Comparison of ENCODE assay signal across 22 mouse cellular contexts in genomic region chr17:5943053-5943452, GRCm38 (mm10). TPM values are rescaled to one million over a fixed set of nuclear protein-coding genes. Genes with fewer than 3 reads are reported as not detected.
DNase-seq lines count a peak whose midpoint lies in the region; ATAC-seq and TF ChIP-seq lines count a peak whose summit lies in the region.
"Had no signal": no experiment of that assay in that cellular context is flagged by ENCODE, and none has a peak within 500 bp of the region (broad histone marks: within the 10 kb centered on the region; RNA-seq: fewer than 3 reads in every experiment).

No protein-coding gene starts in this region.

- DNase-seq in heart, adult 2 months, result no peak
- DNase-seq in heart, postnatal 25 days (ENCODE audit: low spot score), result no peak
- no peak for DNase-seq in lung, embryonic 14.5 days
- no peak for DNase-seq in lung, postnatal 10 days
- no peak for DNase-seq in MEL (ENCODE audit: low read depth, low spot score)
- DNase-seq: adrenal gland, postnatal 25 days; cerebellum, adult 18-20 months; cerebellum, postnatal 10 days; gastrocnemius, postnatal 25 days; kidney, adult 9 months; left cerebral cortex, postnatal 4 days; liver, postnatal 0 days; spleen, adult 18-20 months had no signal

- ATAC-seq in lung, embryonic 14.5 days (ENCODE audit: insufficient read depth), result no peak
- ATAC-seq in stomach, embryonic 16.5 days (ENCODE audit: insufficient read depth, low FRiP score), result no peak
- ATAC-seq in erythroid progenitor cell, adult 5-6 weeks (replicated peaks; ENCODE audit: low FRiP score, poor library complexity, severe bottlenecking), result no peak
- ATAC-seq: forebrain, embryonic 13.5 days; inflammation-experienced regulatory T-cells, adult 6 months; liver, embryonic 12.5 days; liver, postnatal 0 days; midbrain, embryonic 13.5 days had no signal

- no peak for TF ChIP-seq CTCF in heart, adult 2 months (IDR thresholded peaks at IDR 0.05)
- no peak for TF ChIP-seq CTCF in lung, embryonic 14.5 days (IDR thresholded peaks at IDR 0.05; ENCODE audit: low read depth)
- no peak for TF ChIP-seq CTCF in MEL (IDR thresholded peaks at IDR 0.05 in 2 of 3, conservative IDR thresholded peaks at IDR 0.05 in 1 of 3; ENCODE audit: control insufficient read depth in 1 of 3, insufficient read depth in 1 of 3, low read depth in 2 of 3, low read length in 3 of 3, poor library complexity in 1 of 3, severe bottlenecking in 1 of 3)

- peak overlapping the region; percentile 82 for H3K4me2 ChIP-seq in lung, embryonic 14.5 days
- H3K4me2 ChIP-seq in stomach, embryonic 16.5 days (ENCODE audit: low read depth, low read length), result peak overlapping the region; percentile 78; the same call in 1 of the 2 replicates
- H3K4me2 ChIP-seq: forebrain, embryonic 13.5 days; hindbrain, embryonic 15.5 days; liver, embryonic 12.5 days; midbrain, embryonic 13.5 days had no signal

- H3K9me3 ChIP-seq in lung, embryonic 14.5 days (ENCODE audit: low read depth, low read length), result no peaks in the 10 kb centered on the region
- H3K9me3 ChIP-seq in MEL (replicated peaks; ENCODE audit: insufficient read depth, low read length), result no peaks in the 10 kb centered on the region
- H3K9me3 ChIP-seq in stomach, embryonic 16.5 days (replicated peaks; ENCODE audit: control insufficient read depth, low read length), result no peaks in the 10 kb centered on the region
- H3K9me3 ChIP-seq: forebrain, embryonic 13.5 days; heart, embryonic 12.5 days; hindbrain, embryonic 10.5 days; hindbrain, embryonic 15.5 days; liver, embryonic 12.5 days; midbrain, embryonic 13.5 days had no signal

- no peak overlapping the region for H3K4me3 ChIP-seq in heart, adult 2 months
- no peak overlapping the region for H3K4me3 ChIP-seq in lung, embryonic 14.5 days (ENCODE audit: low read depth, low read length)
- no peak overlapping the region for H3K4me3 ChIP-seq in MEL (ENCODE audit: control insufficient read depth in 1 of 2, insufficient read depth in 1 of 2, low read depth in 2 of 2, low read length in 2 of 2)
- H3K4me3 ChIP-seq in stomach, embryonic 16.5 days (replicated peaks; ENCODE audit: low read length), result no peak overlapping the region
- H3K4me3 ChIP-seq: forebrain, embryonic 13.5 days; hindbrain, embryonic 10.5 days; hindbrain, embryonic 15.5 days; liver, embryonic 12.5 days; midbrain, embryonic 13.5 days had no signal

- H3K4me1 ChIP-seq in heart, adult 2 months (ENCODE audit: control insufficient read depth, insufficient read depth, low read length), result peaks cover 5% of the 10 kb centered on the region
- 0 out of 2 replicates have a peak, but pooled peaks cover 5% of the 10 kb centered on the region for H3K4me1 ChIP-seq in lung, embryonic 14.5 days (ENCODE audit: insufficient read depth)
- peaks cover 10% of the 10 kb centered on the region in 2 experiments for H3K4me1 ChIP-seq in MEL (ENCODE audit: control insufficient read depth in 1 of 2, insufficient read depth in 2 of 2, low read length in 2 of 2)
- peaks cover 14% of the 10 kb centered on the region for H3K4me1 ChIP-seq in stomach, embryonic 16.5 days (ENCODE audit: control insufficient read depth, insufficient read depth, low read length)

- TF ChIP-seq EP300 in heart, adult 2 months (IDR thresholded peaks at IDR 0.05; ENCODE audit: insufficient read depth, low read depth, low read length), result no peak
- TF ChIP-seq EP300 in MEL (IDR thresholded peaks at IDR 0.05; ENCODE audit: low read depth in 1 of 2, low read length in 2 of 2), result no peak

- no peak for TF ChIP-seq POLR2A in heart, adult 2 months (IDR thresholded peaks at IDR 0.05; ENCODE audit: insufficient read depth, low read depth, low read length)
- no peak for TF ChIP-seq POLR2A in MEL (IDR thresholded peaks at IDR 0.05; ENCODE audit: control insufficient read depth in 1 of 2, insufficient read depth in 1 of 2, low read depth in 1 of 2, low read length in 2 of 2, poor library complexity in 1 of 2)

- no peaks in the 10 kb centered on the region for H3K36me3 ChIP-seq in heart, adult 2 months (ENCODE audit: control insufficient read depth, insufficient read depth, low read length)
- H3K36me3 ChIP-seq in lung, embryonic 14.5 days (ENCODE audit: insufficient read depth), result no peaks in the 10 kb centered on the region
- H3K36me3 ChIP-seq in MEL (ENCODE audit: control insufficient read depth in 1 of 2, insufficient read depth in 2 of 2, low read length in 2 of 2), result peaks cover 0 to 17% of the 10 kb centered on the region in 2 experiments; a peak in 2 of 4 replicates
- H3K36me3 ChIP-seq in stomach, embryonic 16.5 days (ENCODE audit: control insufficient read depth, insufficient read depth, low read length), result no peaks in the 10 kb centered on the region
- H3K36me3 ChIP-seq: heart, embryonic 12.5 days; hindbrain, embryonic 10.5 days; hindbrain, embryonic 15.5 days; liver, embryonic 12.5 days; midbrain, embryonic 13.5 days had no signal

- H3K79me2 ChIP-seq in heart, adult 2 months (replicated peaks; ENCODE audit: control insufficient read depth, insufficient read depth, low read length), result no peaks in the 10 kb centered on the region
- H3K79me2 ChIP-seq in MEL (ENCODE audit: control insufficient read depth, insufficient read depth, low read length, poor library complexity), result no peaks in the 10 kb centered on the region

- H3K9ac ChIP-seq in heart, adult 2 months (ENCODE audit: low read depth, low read length), result no peak overlapping the region
- no peak overlapping the region for H3K9ac ChIP-seq in lung, embryonic 14.5 days
- H3K9ac ChIP-seq in MEL (ENCODE audit: control insufficient read depth, low read depth, low read length, poor library complexity, severe bottlenecking), result no peak overlapping the region
- no peak overlapping the region for H3K9ac ChIP-seq in stomach, embryonic 16.5 days (ENCODE audit: low read length)
- H3K9ac ChIP-seq: forebrain, embryonic 13.5 days; heart, embryonic 12.5 days; hindbrain, embryonic 15.5 days; liver, embryonic 12.5 days; liver, postnatal 0 days; midbrain, embryonic 13.5 days had no signal

- peak overlapping the region; percentile 89; the same call in 1 of the 2 replicates for H3K27ac ChIP-seq in heart, adult 2 months
- no peak overlapping the region for H3K27ac ChIP-seq in lung, embryonic 14.5 days (ENCODE audit: low read depth)
- no peak overlapping the region for H3K27ac ChIP-seq in MEL (ENCODE audit: control insufficient read depth, low read depth, low read length)
- H3K27ac ChIP-seq in stomach, embryonic 16.5 days (ENCODE audit: low read length), result 0 out of 2 replicates have a peak overlapping the region, but pooled peaks have one; percentile 13
- H3K27ac ChIP-seq: forebrain, embryonic 13.5 days; hindbrain, embryonic 10.5 days; hindbrain, embryonic 15.5 days; liver, embryonic 12.5 days; midbrain, embryonic 13.5 days had no signal

- H3K27me3 ChIP-seq in heart, adult 2 months (ENCODE audit: control insufficient read depth, insufficient read depth, low read length), result no peaks in the 10 kb centered on the region
- H3K27me3 ChIP-seq in lung, embryonic 14.5 days (ENCODE audit: insufficient read depth, low read length), result 0 out of 2 replicates have a peak, but pooled peaks cover 3% of the 10 kb centered on the region
- no peaks in the 10 kb centered on the region for H3K27me3 ChIP-seq in MEL (ENCODE audit: control insufficient read depth in 1 of 2, insufficient read depth in 2 of 2, low read length in 2 of 2)
- H3K27me3 ChIP-seq in stomach, embryonic 16.5 days (ENCODE audit: control insufficient read depth, insufficient read depth, low read length), result no peaks in the 10 kb centered on the region

- TF ChIP-seq RAD21 in MEL (IDR thresholded peaks at IDR 0.05; ENCODE audit: low read depth, low read length), result no peak

- intact Hi-C loops in heart, adult 2 months (cut with DNase I), result no loop called here
- intact Hi-C loops in heart, postnatal 25 days (cut with DNase I), result no loop called here

- WGBS in heart, adult 2 months, result 42% methylated on average over 1 of the region's 1 CpGs
- WGBS in lung, embryonic 14.5 days, result 38% methylated on average over 1 of the region's 1 CpGs
- 28% methylated on average over 1 of the region's 1 CpGs for WGBS in stomach, embryonic 16.5 days

TF ChIP-seq in MEL, 35 proteins besides CTCF, POLR2A, EP300 and RAD21:
- TF ChIP-seq TAL1 (IDR thresholded peaks at IDR 0.05; ENCODE audit: low read length), result no peak
- peak; percentile 13; the same call in 1 of the 2 replicates for TF ChIP-seq SIN3A (IDR thresholded peaks at IDR 0.05; ENCODE audit: low read length)

RNA-seq across cellular contexts. Expression of gene Synj2, which starts 2.0 kb away (rescaled TPM):
- 10 to 100 TPM; 43.7 to 58.1 TPM for total RNA-seq in heart, adult 2 months (2021)
- 21.2 and 25.8 TPM in 2 replicates for polyA plus RNA-seq in heart, adult 2 months (2012; rRNA removed)
- 10 to 100 TPM; 41.6 to 48.5 TPM for total RNA-seq in heart, postnatal 25 days (2021)
- 3.6 TPM in 2 replicates for polyA plus RNA-seq in lung, embryonic 14.5 days (2014; fragmentation: Nextera tagmentation; extraction: Ambion mirVana)
- 1.2 and 1.8 TPM in 2 replicates for total RNA-seq in MEL (2012; rRNA removed)
- 1 to 10 TPM in 1 of 2 experiments, not detected in 1; 2.5 TPM for polyA plus RNA-seq in MEL (2012; ENCODE audit: insufficient read depth in 1 of 2, insufficient read length in 2 of 2, low read depth in 1 of 2, low replicate concordance in 2 of 2, missing spikeins in 1 of 2)
- polyA plus RNA-seq in stomach, embryonic 16.5 days (2015; fragmentation: Nextera tagmentation; extraction: Ambion mirVana), result 6.4 and 6.7 TPM in 2 replicates
- total RNA-seq in erythroid progenitor cell, adult 5-6 weeks (2015; ENCODE audit: low replicate concordance), result 1.8 and 6.3 TPM in 2 replicates
- 2.7 TPM in 1 of 2 replicates, not detected in the other for total RNA-seq in erythroid progenitor cell, adult 5-6 weeks (2017; ENCODE audit: low replicate concordance)

Comparison
In these comparisons a context has a peak if more than half of its experiments do, and no peak if none do; other contexts are left out.
1. H3K27ac ChIP-seq: peak in heart, adult 2 months (single experiment) and stomach, embryonic 16.5 days (single experiment); none in lung, embryonic 14.5 days (single experiment) and MEL (single experiment).
2. RNA of gene Synj2, which starts 2.0 kb away (total RNA-seq): 43.7 to 58.1 TPM in heart, adult 2 months and 41.6 to 48.5 TPM in heart, postnatal 25 days; 1.8 to 6.3 TPM in erythroid progenitor cell, adult 5-6 weeks and 1.2 to 1.8 TPM in MEL; every median in the first group is over 4 times any median in the second.